Mouse (Mus musculus) stomach, postnatal 0 days (tissue): Measurements from ENCODE around the gene Hspbp1.

Experiments
- CTCF ChIP-seq: IDR thresholded peaks from 2 replicates; pipeline ENCODE4 v1.5.1; 2016; ENCODE audit warnings: antibody characterized with exemption, low read depth, mild to moderate bottlenecking, moderate library complexity
- EP300 ChIP-seq: optimal IDR thresholded peaks from 2 replicates; pipeline ENCODE3; 2016; ENCODE audit warnings: antibody characterized with exemption

- TF ChIP-seq CTCF (no peak), EP300 (no peak)
Measured at GRCm38 (mm10) chr7:4723508-4723907, 38.6 kb upstream of the Hspbp1 start.
